Mouse (Mus musculus) kidney, postnatal 36 days (tissue): ENCODE data around the gene Fpgt.

Experiments
- DNase-seq, 2 experiments: peaks; one replicate each; pipeline ENCODE4 v3.0.0; 2021 to 2022; ENCODE audit warnings: mixed read lengths in 2 of 2

Fpgt gene

DNA sequence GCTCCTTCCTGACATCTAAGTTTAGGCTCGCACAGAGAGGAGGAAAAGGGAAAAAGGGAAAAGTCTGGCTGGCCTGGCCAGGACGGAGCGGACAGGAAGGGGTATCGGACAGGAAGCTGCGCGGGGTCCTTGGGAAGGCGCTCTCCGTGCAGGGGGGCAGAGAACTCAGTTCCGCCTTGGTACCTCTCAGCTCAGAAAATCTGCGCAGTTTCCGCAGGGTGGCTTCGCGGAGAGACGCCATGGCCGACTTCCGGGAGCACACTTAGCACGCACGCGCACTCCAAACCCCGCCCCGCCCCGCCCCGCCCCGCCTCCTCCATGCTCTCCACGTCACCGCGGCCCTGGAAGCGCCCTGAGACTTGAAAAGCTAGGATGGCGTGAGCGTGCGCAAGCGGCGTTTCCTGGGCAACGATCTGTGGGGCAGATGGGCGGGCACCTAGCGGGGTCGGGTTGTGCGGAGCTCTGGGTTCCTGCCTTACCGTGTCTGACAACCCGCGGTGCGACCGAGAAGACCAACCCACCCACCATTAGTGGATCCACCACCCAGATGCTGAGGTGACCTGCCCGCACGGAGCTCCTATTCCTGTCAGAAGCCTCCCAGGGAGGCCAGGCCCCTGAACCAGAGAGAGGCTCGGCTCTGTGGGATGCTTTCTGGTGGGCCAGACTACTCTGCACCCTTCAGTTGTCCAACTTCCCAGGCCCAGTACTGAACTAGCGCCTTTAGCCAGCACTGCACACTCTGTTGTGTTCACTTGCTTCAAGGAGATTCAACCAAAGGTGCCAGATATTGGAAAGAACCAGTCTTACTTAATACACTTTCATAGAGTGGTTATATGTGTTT lies at the start of gene Fpgt, which contains the start of gene Lrriq3:
TSS of gene Fpgt (minus strand) at position 288 of the 841 bp plus-strand sequence.
TSS of gene Lrriq3 (plus strand) at position 319 of the 841 bp plus-strand sequence.
- peak; percentile 94 for DNase-seq

GRCm38 (mm10) chr3:155141047-155141446 lies 47.8 kb upstream of the Fpgt start:
- peak; percentile 8 to 42 for DNase-seq

- no peak for DNase-seq
Observed at GRCm38 (mm10) chr3:155137737-155138136, 44.5 kb upstream of the Fpgt start.

DNA sequence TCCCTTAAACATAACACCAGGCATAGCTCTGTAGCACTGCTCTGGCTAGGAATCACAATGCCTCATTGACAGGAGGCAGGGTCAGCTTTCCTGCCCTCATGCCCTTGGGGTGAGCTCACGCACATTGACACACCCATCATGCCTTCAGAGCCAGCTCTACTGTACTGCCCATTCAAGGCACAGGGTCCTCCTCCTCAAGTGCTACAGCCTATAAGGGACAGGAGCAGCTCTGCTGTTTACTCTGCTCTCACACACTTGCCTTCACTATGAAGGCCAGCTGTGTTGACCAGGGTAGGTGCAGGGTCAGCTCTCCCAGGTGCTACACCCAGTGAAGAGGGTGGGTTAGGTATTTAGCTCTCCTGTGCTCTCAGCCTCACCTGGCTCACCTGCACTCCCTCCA lies 12.8 kb upstream of the Fpgt start:
- DNase-seq, result no peak

- DNase-seq, result peak in 1 of 2 experiments; percentile 3
Observed at GRCm38 (mm10) chr3:155099266-155099665, 6.1 kb upstream of the Fpgt start.

DNA sequence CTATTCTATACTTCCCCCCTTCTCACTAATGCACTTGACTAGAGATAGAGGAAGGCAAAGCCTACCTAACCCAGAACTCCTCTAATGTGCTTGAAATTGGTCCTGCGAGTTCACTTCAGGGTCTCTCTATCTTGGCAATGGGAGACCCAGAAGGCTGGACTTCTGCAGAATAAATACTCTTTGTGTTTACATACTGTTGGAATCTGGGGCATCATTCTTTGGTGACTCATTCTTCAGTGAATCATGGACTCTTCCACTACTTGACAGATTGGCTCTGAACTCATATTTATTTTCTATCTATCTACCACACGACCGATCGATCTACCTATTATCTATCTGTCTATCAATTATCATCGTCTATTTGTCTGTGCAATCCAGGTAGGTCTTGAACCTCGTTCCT lies 1.1 kb downstream of the Fpgt start:
- no peak for DNase-seq

GRCm38 (mm10) chr3:155077908-155078307 lies 15.3 kb downstream of the Fpgt start:
- no peak for DNase-seq

DNA sequence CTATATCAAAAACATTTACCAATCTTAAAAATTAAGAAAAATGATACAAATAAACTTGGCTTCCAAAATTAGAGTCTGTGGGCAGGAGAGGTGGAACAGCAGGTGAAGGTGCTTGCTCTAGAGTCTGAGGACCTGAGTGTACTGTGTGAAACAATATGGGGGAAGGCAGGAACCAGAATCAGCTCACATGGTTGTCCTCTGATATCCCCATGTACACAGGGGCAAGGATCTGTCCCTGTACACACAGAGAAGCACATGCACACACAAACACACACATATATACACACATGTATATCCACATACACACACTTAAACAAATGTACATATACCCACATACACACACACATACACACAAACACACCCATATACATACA lies 33.8 kb downstream of the Fpgt start:
- no peak for DNase-seq

GRCm38 (mm10) chr3:155058800-155059448 lies 34.3 kb downstream of the Fpgt start:
- no peak for DNase-seq

DNA sequence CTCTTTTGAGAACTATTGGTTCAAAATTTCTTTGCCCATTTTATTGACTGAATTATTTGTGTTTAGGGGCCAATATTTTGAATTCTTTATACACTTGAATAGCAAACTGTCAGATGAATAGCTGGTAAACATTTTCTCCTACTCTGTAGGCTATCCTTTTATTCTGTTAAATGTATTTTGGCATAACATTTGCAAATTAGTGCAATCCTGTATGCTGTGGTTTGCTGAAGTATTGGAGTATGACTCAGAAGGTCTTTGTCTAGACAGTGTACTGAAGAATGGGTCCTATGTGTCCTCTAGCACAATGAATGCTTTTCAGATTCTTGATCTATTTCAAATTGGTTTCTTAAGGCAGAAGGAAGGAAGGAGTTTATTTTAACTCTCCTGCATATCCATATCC lies 35.6 kb downstream of the Fpgt start:
- DNase-seq, result no peak

DNA sequence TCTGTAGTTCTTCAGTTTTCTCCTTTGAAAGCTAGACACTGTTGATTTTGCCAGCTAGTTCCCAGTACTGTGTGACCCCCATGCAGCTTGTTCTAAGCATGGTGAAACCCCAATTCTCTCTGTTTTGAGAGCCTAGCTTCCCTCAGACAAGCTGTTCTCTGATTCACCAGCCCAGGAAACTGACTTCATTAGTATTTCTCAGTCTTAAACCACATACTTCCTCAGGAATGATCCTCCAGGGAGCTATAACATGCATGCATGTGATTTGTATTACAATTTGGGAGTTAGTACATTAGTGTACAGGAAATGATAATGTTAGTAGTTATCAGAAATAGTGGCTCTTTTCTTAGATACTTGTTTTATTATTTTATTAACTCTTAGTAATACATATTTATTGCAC lies 36.6 kb downstream of the Fpgt start:
- DNase-seq, result no peak

DNA sequence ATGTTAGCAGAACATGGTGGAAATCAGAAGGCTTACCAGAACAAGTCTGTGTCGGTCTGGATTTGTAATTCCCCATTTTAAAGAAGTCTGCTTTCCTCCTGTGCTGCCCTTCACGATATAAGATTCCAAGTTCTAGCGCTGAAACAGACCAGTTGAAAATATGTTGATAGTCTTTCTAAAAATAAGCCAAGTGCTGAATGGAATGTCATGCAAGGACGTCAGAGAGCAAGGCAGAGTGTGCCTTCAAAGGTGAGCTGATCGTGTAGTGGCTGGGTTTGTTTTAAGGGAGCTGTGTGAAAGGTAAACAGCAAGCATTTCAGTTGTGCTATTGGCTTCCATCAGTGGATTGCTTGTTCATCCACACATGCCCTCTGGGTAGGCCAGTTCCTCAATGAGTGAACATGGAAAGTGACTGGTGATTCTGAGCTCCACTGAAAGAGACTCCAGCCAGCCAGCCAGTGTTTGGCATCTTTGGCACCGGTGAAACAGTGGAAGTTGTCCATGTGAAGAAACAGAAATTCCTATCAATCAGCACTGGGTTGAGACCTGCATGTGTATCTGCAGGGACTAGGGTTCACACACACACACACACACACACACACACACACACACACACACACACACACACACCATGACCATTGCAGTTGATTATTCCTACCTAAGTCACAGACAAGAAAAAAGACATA lies 37.8 kb downstream of the Fpgt start, which contains the start of gene Tnni3k:
TSS of gene Tnni3k (minus strand) at position 177 of the 686 bp plus-strand sequence.
- no peak for DNase-seq

DNA sequence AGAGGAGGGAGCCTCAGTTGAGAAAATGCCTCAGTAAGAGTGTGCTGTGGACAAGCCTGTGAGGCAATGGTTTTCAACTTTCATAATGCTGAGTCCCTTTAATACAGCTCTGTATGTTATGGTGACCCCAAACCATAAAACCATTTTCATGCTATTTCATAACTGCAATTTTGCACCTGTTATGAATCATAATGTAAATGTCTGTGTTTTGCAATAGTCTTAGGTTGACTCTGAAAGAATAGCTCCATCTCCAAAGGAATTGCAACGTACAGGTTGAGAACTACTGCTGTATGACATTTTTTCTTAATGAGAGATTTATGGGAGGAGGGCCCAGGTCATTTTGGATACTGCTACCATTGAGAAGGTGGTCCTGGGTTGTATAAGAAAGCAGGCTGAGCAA lies 40.0 kb downstream of the Fpgt start:
- no peak for DNase-seq

DNA sequence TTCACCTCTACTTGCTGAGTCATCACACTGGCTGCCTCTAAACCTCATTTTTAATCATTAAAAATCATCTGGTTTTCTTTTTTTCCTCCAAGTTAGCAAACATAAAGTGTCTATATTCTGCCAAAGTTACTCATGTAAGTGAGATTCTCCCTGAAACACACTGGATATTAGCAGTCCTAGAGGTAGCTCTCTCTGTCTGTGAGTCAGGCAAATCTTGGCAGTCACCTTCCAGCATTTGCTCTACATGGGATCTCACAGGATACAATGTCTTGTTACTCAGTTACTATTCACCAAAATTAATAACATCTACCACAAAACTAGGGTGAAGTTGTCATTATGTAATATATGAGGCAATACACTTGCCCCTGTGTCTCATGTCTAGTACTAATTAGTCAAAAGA lies 41.2 kb downstream of the Fpgt start:
- DNase-seq, result no peak

DNA sequence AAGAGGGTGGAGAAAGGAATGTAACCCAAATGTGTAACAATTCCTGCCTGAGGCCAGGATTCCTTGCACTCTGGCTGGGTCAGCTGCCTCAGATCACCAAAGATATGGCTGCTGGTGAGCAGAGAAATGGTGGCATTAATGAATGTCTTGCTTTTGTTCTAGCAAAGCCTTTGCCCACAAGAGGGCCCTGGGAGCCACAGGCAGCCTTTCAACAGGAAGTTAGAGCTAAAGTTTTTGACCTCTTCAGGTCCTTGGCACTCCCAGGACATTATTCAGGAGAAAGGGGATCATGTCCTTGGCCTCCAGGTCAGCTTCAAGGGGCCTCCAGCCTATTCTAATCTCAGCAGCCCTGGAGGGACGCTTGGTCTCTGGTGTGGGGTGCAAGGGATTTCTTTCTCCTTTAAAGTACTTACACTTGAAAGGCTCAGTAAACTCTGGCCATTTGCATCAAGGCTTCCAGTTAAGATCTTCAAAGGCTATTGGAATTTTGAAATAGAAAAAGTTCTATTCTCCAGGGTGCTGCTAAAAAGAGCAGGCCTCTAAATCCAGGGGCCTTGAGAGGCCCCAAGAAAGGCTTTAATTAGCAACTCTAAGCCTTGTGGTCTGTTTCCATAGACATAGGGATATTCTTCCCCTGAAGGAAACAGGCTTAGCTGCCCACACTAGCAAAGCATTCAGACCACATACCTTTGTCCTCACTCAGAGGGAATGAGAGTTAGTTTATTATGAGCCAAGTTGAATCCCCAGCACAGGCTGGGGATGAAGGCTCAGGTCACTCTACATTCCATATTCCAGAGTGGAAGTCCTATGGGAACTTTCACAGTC lies 54.0 kb downstream of the Fpgt start:
- no peak for DNase-seq
